Mouse (Mus musculus) heart, postnatal 14 days (tissue): Measurements from ENCODE around the gene Dzip1l. TPM values are rescaled to one million over a fixed set of nuclear protein-coding genes. Genes with fewer than 3 reads are reported as not detected.

ENCODE experiments used
- DNase-seq, 2 experiments: peaks; one replicate each; pipeline ENCODE4 v3.0.0; 2021 to 2022
- intact Hi-C: fragments of 180-260 bp; cut with DNase I; formaldehyde crosslinking; loops from one replicate; pipeline ENCODE4 v1.15.1; 2025
- total RNA-seq, 2 experiments: library from RNA; stranded (reverse); gene quantifications; 2 replicates each; pipeline ENCODE4 v1.2.3; 2021

Gene Dzip1l
- total RNA-seq, 2 experiments from 2014 or later, result 5.0 to 7.0 TPM

GRCm38 (mm10) chr9:99709588-99710248 is 80.4 kb downstream of the Dzip1l start:
- intact Hi-C loops, result no loop called here
- DNase-seq, result no peak

GRCm38 (mm10) chr9:99710297-99710696 is 81.0 kb downstream of the Dzip1l start:
- DNase-seq, result no peak
- intact Hi-C loops, result no loop called here

DNA sequence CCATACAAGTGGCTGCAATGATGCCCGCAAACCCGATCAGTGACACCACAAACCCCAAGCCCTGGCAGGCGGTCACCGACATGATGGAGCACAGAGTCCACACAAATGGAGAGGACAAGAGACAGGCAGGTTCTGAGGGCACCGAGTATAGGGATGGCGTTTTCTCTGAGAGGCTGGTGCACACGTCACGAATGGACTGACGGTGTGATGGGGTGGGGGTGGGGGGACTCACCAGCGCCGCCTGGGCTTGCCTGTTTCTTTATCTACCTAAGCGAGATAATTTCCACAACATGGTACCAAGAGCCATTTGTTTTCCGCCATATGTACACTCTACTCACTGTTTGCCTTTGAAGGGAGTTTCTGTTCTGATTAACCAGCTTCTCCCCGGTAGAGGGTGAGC is 87.8 kb downstream of the Dzip1l start, which contains the start of gene Cldn18:
Gene Cldn18, minus strand, starts transcription at position 134 of the 400 bp plus-strand sequence.
- intact Hi-C loops, result no loop called here

More for the DNA sequence above, 87.8 kb downstream of the Dzip1l start, which contains the start of gene Cldn18:
- DNase-seq, result no peak

Other genes starting within 250 kb of the Dzip1l start
- gene Mras, start 192.1 kb upstream of the Dzip1l start, total RNA-seq, result 1 to 10 TPM; 6.8 to 7.5 TPM
- under 1 TPM in 1 of 2 experiments, not detected in 1; 0.50 TPM for gene Nme9, start 178.0 kb upstream of the Dzip1l start, total RNA-seq
- 10 to 100 TPM; 22.7 to 23.0 TPM for gene Armc8, start 60.6 kb upstream of the Dzip1l start, total RNA-seq
- 1 to 10 TPM; 6.6 to 6.7 TPM for gene Dbr1, start 53.7 kb upstream of the Dzip1l start, total RNA-seq
- gene A4gnt, start 17.0 kb upstream of the Dzip1l start, total RNA-seq, result not detected
- gene Cldn18, start 87.8 kb downstream of the Dzip1l start, total RNA-seq, result not detected
- gene Sox14, start 246.7 kb downstream of the Dzip1l start, total RNA-seq, result not detected